Mouse (Mus musculus) liver, embryonic 11.5 days (tissue): Measurements from ENCODE around the gene Lhx9. TPM values are rescaled to one million over a fixed set of nuclear protein-coding genes. Genes with fewer than 3 reads are reported as not detected.
"Not testable (repeated sequence)": the region's sequence is repeated elsewhere in the genome, so short reads cannot be mapped to it uniquely, and the experiment has no call there.

Experiments used
- ATAC-seq: fragments of 200-750 bp; cut with Nextera tagmentation; replicated peaks from 2 replicates; pipeline ENCODE4 v1.8.0; 2017; ENCODE audit warnings: moderate number of reproducible peaks, mild to moderate bottlenecking, moderate TSS enrichment, moderate library complexity; ENCODE audit not compliant: low FRiP score
- DNase-seq: peaks from one replicate; pipeline ENCODE4 v3.0.0-alpha.2; 2017; ENCODE audit warnings: low spot score
- H3K27ac ChIP-seq: fragments of 300-500 bp; sonication (generic); 2 replicates; pipeline ENCODE4 v1.5.1; 2014; ENCODE audit warnings: mild to moderate bottlenecking, low read depth, low read length, control low read depth
- H3K27me3 ChIP-seq: fragments of 300-500 bp; sonication (generic); replicated peaks from 2 replicates; pipeline ENCODE4 v1.6.1; 2014; ENCODE audit warnings: low read length, mixed read lengths; ENCODE audit not compliant: control insufficient read depth, insufficient read depth
- H3K36me3 ChIP-seq: fragments of 300-500 bp; sonication (generic); 2 replicates; pipeline ENCODE4 v1.6.1; 2014; ENCODE audit warnings: mild to moderate bottlenecking, low read length, moderate library complexity, mixed read lengths; ENCODE audit not compliant: control insufficient read depth, insufficient read depth
- H3K4me1 ChIP-seq: fragments of 300-500 bp; sonication (generic); replicated peaks from 2 replicates; pipeline ENCODE4 v1.6.1; 2014; ENCODE audit warnings: low read length, mixed read lengths; ENCODE audit not compliant: control insufficient read depth, insufficient read depth
- H3K4me2 ChIP-seq: fragments of 300-500 bp; sonication (generic); 2 replicates; pipeline ENCODE4 v1.6.1; 2014; ENCODE audit warnings: mild to moderate bottlenecking, control low read depth, moderate library complexity
- H3K4me3 ChIP-seq: fragments of 300-500 bp; sonication (generic); 2 replicates; pipeline ENCODE4 v1.5.1; 2014; ENCODE audit warnings: low read depth, low read length, control low read depth
- H3K9ac ChIP-seq: fragments of 300-500 bp; sonication (generic); 2 replicates; pipeline ENCODE4 v1.6.1; 2014; ENCODE audit warnings: low read depth, low read length, control low read depth
- H3K9me3 ChIP-seq: fragments of 300-500 bp; sonication (generic); 2 replicates; pipeline ENCODE4 v1.6.1; 2016; ENCODE audit warnings: low read length, inconsistent platforms, mixed read lengths; ENCODE audit not compliant: control insufficient read depth
- WGBS: fragments of 180-500 bp; shearing (Covaris S2); extraction: QIAGEN DNeasy Blood & Tissue Kit; methylation state at CpG from one replicate; pipeline ENCODE4 v1.1.7; 2014; 5-methylcytosine and 5-hydroxymethylcytosine counted together
- polyA plus RNA-seq: library from polyadenylated mRNA; unstranded; fragments of >200 nt; fragmentation: Nextera tagmentation; extraction: Ambion mirVana; gene quantifications from 2 replicates; pipeline ENCODE4 v1.2.1, GENCODE M21; 2014

Gene Lhx9
- polyA plus RNA-seq, result 2.5 and 3.8 TPM in 2 replicates

DNA sequence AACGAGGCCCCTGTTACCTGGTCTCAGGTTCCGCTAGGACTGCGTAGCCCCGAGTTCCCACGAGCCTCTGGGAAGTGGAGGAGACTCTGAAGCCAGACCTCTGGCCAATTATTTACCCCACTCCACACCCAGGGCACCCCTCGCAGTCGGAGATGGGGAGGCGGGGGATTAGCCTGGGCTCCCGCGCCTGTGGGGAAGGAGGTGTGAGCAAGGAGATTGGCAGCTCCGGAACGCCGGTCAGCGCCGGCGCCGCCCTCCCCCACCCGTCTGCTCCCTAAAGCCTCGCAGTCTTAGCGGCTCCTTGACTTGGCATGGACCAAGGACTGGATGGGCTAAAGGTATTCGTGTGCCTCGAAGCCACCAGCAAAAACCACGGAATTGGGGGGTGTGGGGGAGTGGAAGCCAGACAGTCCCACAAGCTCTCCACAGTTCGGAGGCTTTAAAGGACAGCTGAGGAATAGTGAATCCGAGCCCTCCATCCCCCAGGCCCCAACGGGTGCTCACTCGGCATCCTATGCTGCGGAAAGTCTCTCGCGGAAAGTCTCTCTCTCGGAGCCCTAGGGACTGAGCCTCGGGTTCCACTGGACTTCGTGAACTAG is at the start of gene Lhx9:
Lhx9 (minus strand) TSS at position 67 of the 599 bp plus-strand sequence.
- under 1% methylated on average over 33 of the region's 33 CpGs for WGBS
- peaks cover 12% of the 10 kb centered on the region for H3K4me1 ChIP-seq
- H3K4me2 ChIP-seq, result peak within 1 kb of the TSS; percentile 65
- H3K4me3 ChIP-seq, result peak within 1 kb of the TSS; percentile 40
- H3K36me3 ChIP-seq, result no peaks in the 10 kb centered on the region
- no peak within 1 kb of the TSS for H3K9ac ChIP-seq
- no peak within 1 kb of the TSS for H3K27ac ChIP-seq
- peaks cover 70% of the 10 kb centered on the region for H3K27me3 ChIP-seq
- no peak for DNase-seq
- H3K9me3 ChIP-seq, result no peaks in the 10 kb centered on the region
- ATAC-seq, result peak; percentile 44

- H3K27ac ChIP-seq, result no peak overlapping the region
- H3K4me1 ChIP-seq, result no peaks in the 10 kb centered on the region
- H3K4me3 ChIP-seq, result no peak overlapping the region
- no peaks in the 10 kb centered on the region for H3K9me3 ChIP-seq
- 73% methylated on average over 3 of the region's 3 CpGs for WGBS
- H3K36me3 ChIP-seq, result no peaks in the 10 kb centered on the region
- H3K9ac ChIP-seq, result no peak overlapping the region
- H3K4me2 ChIP-seq, result no peak overlapping the region
- no peak for DNase-seq
- no peak for ATAC-seq
- H3K27me3 ChIP-seq, result no peaks in the 10 kb centered on the region
Measured at GRCm38 (mm10) chr1:138896088-138896487, 47.7 kb upstream of the Lhx9 start.

DNA sequence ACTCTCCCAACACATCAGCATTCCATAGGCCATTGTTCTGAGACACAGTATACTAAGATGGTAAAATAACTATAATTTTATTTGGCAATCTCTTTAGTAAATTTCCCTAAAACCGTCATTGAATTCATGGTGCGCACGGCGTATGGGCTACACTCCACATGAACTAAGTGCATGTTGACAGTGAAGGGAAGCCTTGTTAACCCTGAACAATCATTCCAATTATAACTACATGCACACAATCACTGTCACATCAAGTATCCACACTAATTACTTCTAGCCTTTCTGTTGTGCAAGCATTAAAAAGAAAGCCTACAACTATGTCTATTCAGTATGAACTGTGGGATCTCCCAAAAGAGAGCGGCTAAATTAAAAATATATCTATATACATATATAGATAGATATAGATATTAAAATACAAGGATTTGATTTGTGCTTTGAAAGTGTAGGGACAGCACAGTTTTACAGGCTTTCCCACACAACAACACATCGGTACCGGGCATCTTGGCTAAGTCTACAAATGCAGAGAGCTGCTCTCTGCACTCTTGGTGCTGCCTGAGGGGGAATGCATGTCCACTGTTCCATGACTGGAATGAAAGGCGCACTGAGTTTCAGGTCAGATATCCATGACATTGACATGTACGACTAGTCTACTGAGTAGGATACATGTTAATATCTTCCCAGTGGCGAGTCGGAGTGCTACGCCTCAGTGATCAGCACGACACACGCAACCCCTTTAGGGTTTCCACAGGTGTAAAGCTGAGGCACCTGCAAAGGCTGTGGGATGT is 29.3 kb upstream of the Lhx9 start:
- DNase-seq (no peak), ATAC-seq (no peak)
- 92% methylated on average over 14 of the region's 14 CpGs for WGBS
- H3K36me3 ChIP-seq, result no peaks in the 10 kb centered on the region
- H3K27ac ChIP-seq, result no peak overlapping the region
- H3K27me3 ChIP-seq, result no peaks in the 10 kb centered on the region
- H3K9me3 ChIP-seq, result no peaks in the 10 kb centered on the region
- H3K9ac ChIP-seq, result no peak overlapping the region
- H3K4me3 ChIP-seq, result no peak overlapping the region
- H3K4me2 ChIP-seq, result no peak overlapping the region
- H3K4me1 ChIP-seq, result no peaks in the 10 kb centered on the region

- H3K9ac ChIP-seq, result no peak overlapping the region
- no peaks in the 10 kb centered on the region for H3K27me3 ChIP-seq
- no peak overlapping the region for H3K27ac ChIP-seq
- no peak overlapping the region for H3K4me3 ChIP-seq
- no peaks in the 10 kb centered on the region for H3K4me1 ChIP-seq
- H3K4me2 ChIP-seq, result no peak overlapping the region
- no peak for ATAC-seq
- H3K36me3 ChIP-seq, result no peaks in the 10 kb centered on the region
- H3K9me3 ChIP-seq, result no peaks in the 10 kb centered on the region
- 77% methylated on average over 16 of the region's 16 CpGs for WGBS
- no peak for DNase-seq
Measured at GRCm38 (mm10) chr1:138876371-138877045, 28.1 kb upstream of the Lhx9 start.

- not testable (repeated sequence) for H3K27me3 ChIP-seq, H3K36me3 ChIP-seq, H3K9me3 ChIP-seq, H3K4me1 ChIP-seq
- H3K27ac ChIP-seq, result peak within 1 kb of the TSS; percentile 58
- ATAC-seq, result peak; percentile 99
- H3K4me3 ChIP-seq, result peak within 1 kb of the TSS; percentile 50
- H3K4me2 ChIP-seq, result peak within 1 kb of the TSS; percentile 42
- peak; percentile 92 for DNase-seq
- WGBS, result under 1% methylated on average over 43 of the region's 79 CpGs
- H3K9ac ChIP-seq, result peak within 1 kb of the TSS; percentile 60
Measured at GRCm38 (mm10) chr1:138856101-138856950, 7.9 kb upstream of the Lhx9 start, which contains the start of gene 2310009B15Rik. Gene 2310009B15Rik (minus strand): TSS chr1:138856852.

DNA sequence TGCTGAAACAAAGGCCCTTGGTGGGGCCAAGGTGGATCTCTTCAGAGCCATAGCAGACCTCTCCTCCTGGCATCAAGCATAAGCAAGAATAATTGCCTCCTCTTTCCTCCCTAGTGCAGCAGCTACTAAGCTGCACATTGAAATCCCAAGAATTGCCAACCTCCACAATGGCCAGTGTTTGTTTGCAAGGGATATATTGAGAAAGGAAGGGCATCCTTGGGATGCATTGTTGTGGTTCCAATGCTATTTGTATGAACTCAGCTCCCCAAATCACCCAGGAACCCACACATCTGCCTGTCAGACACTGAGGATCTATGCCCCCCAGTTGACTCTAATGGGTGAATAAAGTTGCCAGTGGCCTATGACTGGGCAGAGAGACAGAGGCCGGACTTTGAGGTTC is 2.4 kb upstream of the Lhx9 start:
- ATAC-seq (no peak), DNase-seq (no peak)
- H3K36me3 ChIP-seq, result no peaks in the 10 kb centered on the region
- no peak overlapping the region for H3K27ac ChIP-seq
- no peak overlapping the region for H3K4me2 ChIP-seq
- peaks cover 14% of the 10 kb centered on the region for H3K4me1 ChIP-seq
- H3K9ac ChIP-seq, result no peak overlapping the region
- WGBS, result 61% methylated on average over 1 of the region's 1 CpGs
- H3K27me3 ChIP-seq, result peaks cover 48% of the 10 kb centered on the region
- H3K9me3 ChIP-seq, result no peaks in the 10 kb centered on the region
- no peak overlapping the region for H3K4me3 ChIP-seq

- Histone ChIP-seq H3K36me3 (no peaks in the 10 kb centered on the region), H3K27ac (no peak overlapping the region), H3K9me3 (no peaks in the 10 kb centered on the region), H3K4me1 (peaks cover 11% of the 10 kb centered on the region), H3K4me3 (no peak overlapping the region), H3K9ac (no peak overlapping the region), H3K4me2 (no peak overlapping the region), H3K27me3 (peaks cover 54% of the 10 kb centered on the region)
- DNase-seq, result no peak
- 58% methylated on average over 2 of the region's 4 CpGs for WGBS
- ATAC-seq, result no peak
Measured at GRCm38 (mm10) chr1:138850161-138850539, 1.8 kb upstream of the Lhx9 start.

- H3K27me3 ChIP-seq, result peaks cover 59% of the 10 kb centered on the region
Measured at GRCm38 (mm10) chr1:138849531-138850160, 1.3 kb upstream of the Lhx9 start.

More at GRCm38 (mm10) chr1:138849531-138850160, 1.3 kb upstream of the Lhx9 start:
- H3K4me2 ChIP-seq, result no peak overlapping the region
- H3K27ac ChIP-seq, result no peak overlapping the region
- ATAC-seq (no peak), DNase-seq (no peak)
- H3K36me3 ChIP-seq, result no peaks in the 10 kb centered on the region
- 3% methylated on average over 8 of the region's 8 CpGs for WGBS
- no peak overlapping the region for H3K4me3 ChIP-seq
- H3K9me3 ChIP-seq, result no peaks in the 10 kb centered on the region
- H3K4me1 ChIP-seq, result peaks cover 9% of the 10 kb centered on the region
- H3K9ac ChIP-seq, result no peak overlapping the region
